Mouse (Mus musculus) T-helper 2 cell (primary cell): ENCODE data around the gene Olfr1129.
"Not testable (repeated sequence)": the region's sequence is repeated elsewhere in the genome, so short reads cannot be mapped to it uniquely, and the experiment has no call there.

Experiments
- in situ Hi-C: fragments of 300-600 bp; cut with MboI, MseI; formaldehyde crosslinking; loops from one replicate; pipeline ENCODE4 v1.15.1; 2025; ENCODE audit warnings: high pct_unique_total_duplicates

Olfr1129 gene

DNA sequence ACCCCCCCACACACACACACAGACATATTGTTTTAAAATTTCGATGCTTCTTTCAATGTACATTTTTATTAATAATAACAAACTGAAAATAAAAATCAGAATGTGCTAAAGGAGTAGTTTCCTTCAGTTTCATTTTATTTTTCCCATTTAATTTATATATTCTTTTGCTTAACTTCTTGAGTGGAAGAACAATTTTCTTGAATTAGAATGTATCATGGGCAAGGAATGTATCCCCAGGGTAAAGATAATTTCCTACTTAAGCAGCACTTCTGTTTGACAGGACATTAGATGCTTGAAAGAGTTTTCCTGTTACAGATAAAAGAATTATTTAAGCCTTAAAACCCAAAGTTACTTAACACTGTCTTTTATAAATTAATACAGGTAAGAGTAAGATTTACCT is at the start of gene Olfr1129:
Gene Olfr1129, plus strand, starts transcription at position 301 of the 400 bp plus-strand sequence.
- in situ Hi-C loops, result not testable (repeated sequence)

DNA sequence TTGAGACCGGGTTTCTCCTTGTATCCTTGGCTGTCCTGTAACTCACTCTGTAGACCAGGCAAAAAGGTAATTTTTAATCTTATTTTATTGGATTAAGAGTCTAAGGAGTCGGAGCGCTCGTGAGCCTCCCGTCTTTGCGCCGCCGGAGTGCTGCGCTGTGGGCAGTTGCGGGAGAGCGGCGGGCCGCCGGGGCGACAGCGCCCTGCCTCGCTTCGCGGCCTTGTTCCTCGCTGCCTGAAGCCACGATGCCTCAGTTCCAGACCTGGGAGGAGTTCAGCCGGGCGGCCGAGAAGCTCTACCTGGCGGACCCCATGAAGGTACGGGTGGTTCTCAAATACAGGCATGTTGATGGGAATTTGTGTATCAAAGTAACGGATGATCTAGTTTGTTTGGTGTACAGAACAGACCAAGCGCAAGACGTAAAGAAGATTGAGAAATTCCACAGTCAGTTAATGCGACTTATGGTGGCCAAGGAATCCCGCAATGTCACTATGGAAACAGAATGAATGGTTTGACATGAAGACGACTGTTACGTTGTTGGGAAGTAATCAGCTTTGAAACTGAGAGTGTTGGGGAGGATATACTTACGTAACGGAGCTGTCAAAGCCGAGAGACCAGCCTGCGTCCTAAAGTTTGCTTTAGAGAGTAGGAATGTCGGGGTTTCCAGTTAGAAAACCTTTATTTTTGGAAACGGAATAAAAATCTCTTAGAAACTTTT is 47.6 kb upstream of the Olfr1129 start:
- in situ Hi-C loops, result not testable (repeated sequence)

DNA sequence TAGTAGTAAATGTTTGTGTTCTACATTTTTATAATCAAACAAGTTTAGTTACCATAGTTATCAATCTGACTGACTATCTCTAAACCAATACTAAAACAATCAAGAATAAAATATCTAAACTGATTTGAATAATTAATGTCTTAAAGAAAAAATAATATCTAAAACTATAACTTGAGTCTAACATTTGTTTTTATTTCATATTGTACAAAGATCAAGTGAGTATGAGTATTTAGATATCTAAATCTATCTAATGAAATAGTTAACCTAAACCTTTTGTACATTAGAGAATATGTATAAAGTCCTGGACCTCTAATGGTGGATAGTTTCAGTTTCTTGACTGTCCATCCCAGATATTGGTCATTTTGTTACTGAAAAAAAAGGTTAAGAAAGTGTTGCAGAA is 42.2 kb upstream of the Olfr1129 start, which contains the start of gene Olfr153:
Gene Olfr153, plus strand, starts transcription at position 301 of the 400 bp plus-strand sequence.
- in situ Hi-C loops, result no loop called here

DNA sequence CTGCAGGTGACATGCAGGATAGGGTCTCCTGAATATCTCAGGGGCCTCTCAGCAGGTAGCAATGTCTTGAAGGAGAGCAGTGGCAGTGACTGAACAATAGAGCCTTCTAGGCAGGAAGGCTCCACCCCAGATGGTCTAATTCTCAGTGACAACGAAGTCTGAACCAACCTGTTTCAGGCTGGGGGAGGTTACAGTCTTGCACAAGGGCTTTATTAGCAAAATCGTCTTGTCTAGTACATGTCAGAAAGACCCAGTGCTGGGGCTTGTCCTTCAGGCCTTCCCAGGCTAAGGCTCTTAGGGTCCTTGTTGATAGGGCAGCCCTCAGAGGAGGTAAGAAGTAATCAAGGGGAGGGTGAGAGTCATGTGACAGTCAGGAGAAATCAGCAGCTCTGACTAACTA is 38.9 kb upstream of the Olfr1129 start:
- in situ Hi-C loops, result no loop called here

DNA sequence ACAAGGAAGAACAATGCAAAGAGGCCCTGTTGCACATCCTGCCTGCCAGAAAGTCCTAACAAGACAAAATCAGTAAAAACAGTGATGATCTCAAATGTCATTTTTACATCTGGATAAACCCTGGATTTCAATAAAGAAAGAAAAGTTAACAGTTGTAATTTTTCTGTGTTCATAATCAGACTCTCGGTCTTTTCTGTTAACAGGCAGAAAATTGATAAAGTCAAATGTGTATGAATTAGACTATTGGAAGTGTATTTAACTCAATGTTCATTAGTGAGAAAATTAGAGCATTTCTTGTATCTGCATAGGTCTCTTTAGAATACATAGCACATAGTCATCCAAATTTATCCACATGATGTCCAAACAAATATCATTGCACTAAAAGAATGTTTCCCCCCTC is 28.3 kb upstream of the Olfr1129 start, which contains the start of gene Olfr1128:
Gene Olfr1128, minus strand, starts transcription at position 101 of the 400 bp plus-strand sequence.
- in situ Hi-C loops, result no loop called here

DNA sequence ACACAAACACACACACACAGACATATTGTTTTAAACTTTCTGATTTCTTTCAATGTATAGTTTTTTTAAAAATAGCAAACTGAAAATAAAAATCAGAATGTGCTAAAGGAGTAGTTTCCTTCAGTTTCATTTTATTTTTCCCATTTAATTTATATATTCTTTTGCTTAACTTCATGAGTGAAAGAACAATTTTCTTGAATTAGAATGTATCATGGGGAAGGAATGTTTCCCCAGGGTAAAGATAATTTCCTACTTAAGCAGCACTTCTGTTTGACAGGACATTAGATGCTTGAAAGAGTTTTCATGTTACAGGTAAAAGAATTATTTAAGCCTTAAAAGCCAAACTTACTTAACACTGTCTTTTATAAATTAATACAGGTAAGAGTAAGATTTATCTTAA is 32.2 kb downstream of the Olfr1129 start, which contains the start of gene Olfr1130:
Gene Olfr1130, plus strand, starts transcription at position 301 of the 400 bp plus-strand sequence.
- in situ Hi-C loops, result not testable (repeated sequence)

DNA sequence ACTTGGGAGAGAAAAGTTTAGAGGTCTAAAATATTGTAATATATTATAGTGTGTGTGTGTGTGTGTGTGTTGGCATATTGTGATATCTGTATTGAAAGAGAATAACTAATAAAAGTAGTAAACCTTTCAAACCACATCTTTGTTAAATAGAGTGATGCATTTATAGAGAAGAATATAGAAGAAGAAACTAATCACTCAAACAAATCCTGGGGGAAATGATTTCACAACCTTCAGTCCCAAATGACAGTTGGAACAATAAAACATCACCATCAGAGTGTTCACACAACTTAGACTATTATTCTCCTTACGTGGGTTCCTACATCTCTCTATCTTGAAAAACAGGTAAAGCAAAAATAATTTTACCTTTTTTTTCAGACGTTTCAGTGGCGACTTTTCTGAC is 53.1 kb downstream of the Olfr1129 start, which contains the start of gene Olfr1131:
Gene Olfr1131, plus strand, starts transcription at position 301 of the 400 bp plus-strand sequence.
- in situ Hi-C loops, result no loop called here
